Mouse (Mus musculus): ENCODE results near the gene Abr.

DNA sequence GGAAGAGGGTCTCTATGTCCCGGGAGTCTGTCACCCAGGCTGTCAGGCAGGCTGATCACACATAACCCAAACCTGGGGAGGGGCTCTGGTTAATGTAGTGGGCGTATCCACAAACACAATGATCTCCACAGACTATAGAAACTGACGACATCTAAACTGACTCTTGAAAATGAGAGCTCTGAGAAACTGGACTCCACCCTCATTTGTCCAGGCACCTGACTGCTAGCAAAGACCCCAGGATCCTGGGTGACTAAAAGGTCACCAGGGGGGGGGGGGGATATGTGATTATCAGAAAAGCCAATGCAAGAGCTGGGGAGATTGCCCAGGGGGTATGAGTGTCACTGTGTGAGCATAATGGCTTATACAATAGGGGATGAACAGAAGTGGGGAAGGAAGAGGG, 236.4 kb downstream of the Abr start:
- TF ChIP-seq POLR2A (IDR thresholded peaks at IDR 0.05; ENCODE audit: extremely low read depth, insufficient read depth, low read length) (no peak), CTCF (IDR thresholded peaks at IDR 0.05; ENCODE audit: extremely low read depth, insufficient read depth, low read length) (no peak)

Measured in cortical plate, adult 2 months (tissue).